Mouse (Mus musculus): ENCODE results near the gene Dbf4. TPM values are rescaled to one million over a fixed set of nuclear protein-coding genes. Genes with fewer than 3 reads are reported as not detected.
A peak's percentile ranks its signal among the peaks of the same experiment; 100 is the strongest.

The Dbf4 gene
- 1 to 10 TPM; 2.7 to 3.5 TPM for total RNA-seq (2021)
- long read RNA-seq, experiment 1, partial matches to known transcripts, result 0 of 2 reads
- long read RNA-seq, experiment 1, other reads (novel, unspliced or antisense), result 0 of 2 reads
- long read RNA-seq, experiment 2, result 0 reads

DNA sequence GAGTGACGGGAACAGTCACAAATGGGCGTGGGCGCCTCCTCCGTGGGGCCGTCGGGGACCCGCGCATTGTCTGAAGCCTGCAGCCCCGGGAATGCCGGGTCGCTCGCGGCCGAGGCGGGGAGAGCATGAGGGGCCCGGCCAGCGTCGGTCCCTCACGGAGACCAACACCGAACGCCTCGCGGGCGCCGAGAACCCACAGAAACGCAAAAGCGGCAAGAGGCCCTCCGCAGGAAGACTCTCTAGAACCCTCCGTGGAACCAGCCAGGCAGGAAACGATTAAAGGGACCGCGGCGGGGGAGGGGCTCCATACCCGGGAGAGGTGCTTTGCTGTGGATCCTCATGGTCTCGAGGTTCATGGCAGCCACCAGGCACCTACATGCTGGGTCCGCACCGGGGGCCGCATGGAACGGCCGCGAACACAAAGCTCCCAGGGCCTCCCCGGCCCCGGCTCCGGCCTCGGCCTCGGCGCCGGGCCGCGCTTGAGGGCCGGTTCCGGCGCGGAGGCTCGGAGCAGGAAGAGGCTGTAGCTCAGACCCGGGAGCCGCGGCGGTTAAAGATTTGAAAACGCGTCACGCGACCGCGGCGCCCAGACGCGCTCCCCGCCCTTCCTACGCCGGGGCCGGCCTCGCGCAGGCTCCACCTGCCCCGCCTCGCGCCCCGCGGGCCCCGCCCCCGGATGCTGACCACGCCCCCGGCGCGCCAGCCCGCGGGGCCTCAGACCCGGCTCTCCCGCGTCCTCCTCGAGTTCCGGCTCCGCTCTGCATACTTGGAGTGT lies at the start of gene Dbf4, which contains the start of gene Slc25a40:
Dbf4 (minus strand) TSS at position 560 of the 775 bp plus-strand sequence.
Slc25a40 (plus strand) TSS at position 694 of the 775 bp plus-strand sequence.
- DNase-seq (ENCODE audit: low spot score in 2 of 2), result peak; percentile 85 to 91
- intact Hi-C loops (cut with DNase I), result no loop called here

DNA sequence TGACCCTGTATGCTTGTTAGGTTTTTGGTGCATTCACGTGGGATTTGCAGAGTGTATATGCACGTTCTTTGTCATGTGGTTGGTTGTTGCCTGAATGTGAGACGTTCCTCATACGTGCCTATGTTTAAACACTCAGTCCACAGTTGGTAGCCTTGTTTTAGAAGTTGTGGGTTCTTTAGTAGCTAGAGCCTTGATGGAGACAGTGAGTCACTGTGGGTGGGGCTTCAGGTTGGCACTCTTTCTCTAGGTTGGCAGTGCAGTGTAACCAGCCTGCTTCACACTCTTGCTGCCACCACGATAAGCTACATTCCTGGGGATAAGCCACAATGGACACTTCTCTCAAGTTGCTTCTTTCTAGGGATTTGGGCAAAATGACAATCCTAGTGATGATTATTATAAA lies 34.0 kb upstream of the Dbf4 start:
- intact Hi-C loops (cut with DNase I), result no loop called here
- no peak for DNase-seq (ENCODE audit: low spot score in 2 of 2)

DNA sequence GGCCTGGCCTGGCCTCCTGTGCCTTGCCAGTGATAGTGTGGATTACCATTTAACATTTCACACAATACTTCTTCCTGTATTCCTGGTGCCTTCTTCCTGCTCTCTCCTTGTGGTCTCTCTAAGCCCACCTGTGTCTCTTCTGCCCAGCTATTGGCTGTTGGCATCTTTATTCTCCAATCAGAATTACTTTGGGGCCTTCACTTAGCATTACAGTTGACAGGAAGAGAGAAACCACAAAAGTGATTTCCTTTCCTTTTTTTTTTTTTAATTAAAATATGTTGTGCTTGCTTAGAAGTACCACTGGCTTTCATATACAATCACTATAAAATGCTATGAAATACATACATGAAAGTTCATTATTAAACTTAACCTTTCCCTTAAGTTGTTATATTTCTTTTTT lies 33.0 kb upstream of the Dbf4 start:
- intact Hi-C loops (cut with DNase I), result no loop called here
- DNase-seq (ENCODE audit: low spot score in 2 of 2), result no peak

DNA sequence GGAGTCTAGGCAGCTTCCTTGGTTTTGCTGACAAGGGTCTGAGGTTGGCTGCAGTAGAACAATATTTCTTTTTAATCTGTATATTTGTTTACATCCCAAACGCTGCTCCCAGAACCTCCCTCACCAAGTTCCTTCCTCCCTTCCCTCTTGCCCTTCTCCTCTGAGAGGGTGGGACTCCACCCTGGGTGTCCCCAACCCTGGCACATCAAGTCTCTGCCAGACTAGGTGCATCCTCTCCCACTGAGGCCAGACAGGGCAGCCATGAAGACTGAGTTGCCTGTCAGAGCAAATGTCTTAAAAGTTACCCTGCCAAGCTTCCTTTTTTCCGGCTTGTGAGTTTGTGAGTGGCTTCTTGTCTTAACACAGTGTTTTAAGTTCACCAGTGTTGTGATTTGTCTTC lies 16.6 kb upstream of the Dbf4 start:
- intact Hi-C loops (cut with DNase I), result no loop called here
- no peak for DNase-seq (ENCODE audit: low spot score in 2 of 2)

DNA sequence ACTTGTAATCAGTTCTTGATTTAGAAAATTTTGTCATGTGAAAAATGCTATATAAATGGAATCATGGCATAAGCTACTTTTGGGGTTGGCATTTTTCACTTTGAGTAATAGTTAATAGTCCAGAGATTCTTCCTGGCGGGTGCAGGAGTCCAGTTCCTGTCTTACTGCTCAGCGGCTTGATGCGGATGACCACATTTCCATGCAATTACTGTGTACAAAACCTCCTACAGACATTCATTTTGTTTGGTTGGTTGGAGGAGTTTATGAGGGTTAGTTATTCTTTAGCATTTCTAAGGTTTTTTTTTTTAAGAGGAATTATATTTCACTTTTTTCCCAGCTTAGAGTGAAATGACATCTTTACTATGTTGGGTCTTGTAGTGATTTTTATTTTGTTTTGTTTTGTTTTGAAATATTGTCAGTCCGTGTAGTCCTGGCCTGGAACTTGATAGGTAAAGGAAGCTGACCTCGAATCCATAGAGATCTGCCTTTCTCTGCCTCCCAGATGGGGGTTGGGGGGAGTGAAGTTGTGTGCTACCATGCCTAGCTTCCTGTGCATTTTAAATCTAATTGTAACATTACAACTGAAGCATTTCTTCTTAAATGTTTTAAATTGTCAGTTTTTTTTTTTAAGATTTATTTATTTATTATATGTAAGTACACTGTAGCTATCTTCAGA lies 15.1 kb upstream of the Dbf4 start:
- DNase-seq (ENCODE audit: low spot score in 2 of 2), result no peak
- intact Hi-C loops (cut with DNase I), result no loop called here

DNA sequence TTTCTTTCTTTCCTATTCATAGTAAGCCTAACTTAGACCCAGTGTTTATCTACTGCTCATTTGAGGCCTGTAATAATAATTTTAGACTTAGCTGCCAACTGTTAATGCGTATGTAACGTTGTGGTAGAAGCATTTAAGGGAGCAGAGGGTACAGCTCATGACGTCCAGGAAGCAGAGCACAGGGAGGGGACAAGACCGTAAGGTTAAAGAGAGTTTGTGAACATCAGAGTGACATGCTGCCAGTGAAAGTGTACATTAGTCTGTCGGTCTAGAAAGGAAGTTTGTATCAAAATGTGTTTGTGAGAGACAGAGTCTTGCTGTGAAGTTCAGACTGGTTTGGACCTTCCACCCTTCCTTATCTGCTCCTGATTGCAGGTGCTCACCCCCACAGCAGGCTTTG lies 3.4 kb upstream of the Dbf4 start:
- DNase-seq (ENCODE audit: low spot score in 2 of 2), result no peak
- intact Hi-C loops (cut with DNase I), result no loop called here

DNA sequence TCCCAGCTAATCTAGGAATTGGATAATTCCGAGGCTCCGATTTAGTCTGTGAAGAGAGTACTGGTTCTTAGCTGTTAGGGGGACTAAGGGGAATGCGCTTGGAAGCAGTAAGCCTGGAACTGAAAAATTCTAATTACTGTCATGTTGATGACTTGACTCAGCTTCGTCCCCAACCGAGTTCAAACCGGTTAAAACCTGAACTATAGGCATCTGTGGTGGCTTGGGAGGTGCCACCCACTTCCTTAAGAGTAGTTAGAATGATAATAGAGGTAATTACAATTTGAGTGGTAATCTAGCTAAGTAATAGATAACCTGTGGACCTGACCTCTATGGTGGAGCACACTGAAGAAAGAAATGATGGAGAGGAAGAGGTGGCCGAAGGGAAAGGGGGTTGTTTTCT lies 1.6 kb upstream of the Dbf4 start:
- intact Hi-C loops (cut with DNase I), result no loop called here
- DNase-seq (ENCODE audit: low spot score in 2 of 2), result no peak

DNA sequence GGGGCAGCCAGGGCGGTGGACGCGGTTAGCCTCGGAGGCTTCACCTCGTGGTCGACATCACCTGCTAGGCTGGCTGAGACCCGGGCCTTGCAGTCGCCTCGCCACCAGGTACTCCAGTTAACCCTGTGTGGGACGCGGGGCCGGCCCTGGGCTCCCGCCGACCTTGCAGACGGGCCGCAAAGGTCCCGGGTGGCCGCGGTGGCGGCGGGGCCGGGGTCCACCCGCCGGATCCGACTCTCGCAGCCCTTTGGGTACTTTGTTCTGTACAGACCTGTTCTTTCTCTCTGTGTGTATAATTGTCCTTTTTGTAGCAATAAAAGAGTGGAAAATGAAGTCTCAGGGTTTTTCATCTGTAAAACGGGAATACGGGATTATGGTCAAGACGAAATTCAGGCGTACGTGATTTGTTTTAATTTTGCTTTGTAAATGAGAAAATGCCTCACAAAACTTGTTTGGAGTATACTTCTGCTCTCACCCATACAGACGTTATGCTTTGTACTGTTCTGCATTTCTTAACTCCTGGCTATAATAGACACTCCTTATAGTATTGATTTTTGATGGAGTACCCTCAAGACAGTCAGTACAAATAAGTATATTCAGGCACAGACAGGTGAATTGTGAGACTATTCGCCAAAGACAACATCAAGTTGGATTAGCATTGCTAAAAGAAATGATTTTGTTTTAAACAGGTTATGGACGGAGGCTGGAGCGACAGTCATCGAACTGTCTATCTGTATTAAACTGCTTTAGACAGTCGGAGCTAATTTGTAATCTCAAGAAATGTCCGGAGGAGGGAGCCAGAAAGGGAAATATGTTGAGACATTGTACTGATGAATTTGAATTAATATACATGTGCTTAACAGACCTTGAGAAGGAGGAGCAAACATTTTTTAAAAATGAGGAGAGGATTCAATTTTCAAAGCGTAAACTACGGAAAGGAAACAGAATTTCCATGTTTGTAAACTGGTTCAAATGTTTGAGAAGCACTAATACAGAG lies 714 bp upstream of the Dbf4 start:
- DNase-seq (ENCODE audit: low spot score in 2 of 2), result no peak
- intact Hi-C loops (cut with DNase I), result no loop called here

DNA sequence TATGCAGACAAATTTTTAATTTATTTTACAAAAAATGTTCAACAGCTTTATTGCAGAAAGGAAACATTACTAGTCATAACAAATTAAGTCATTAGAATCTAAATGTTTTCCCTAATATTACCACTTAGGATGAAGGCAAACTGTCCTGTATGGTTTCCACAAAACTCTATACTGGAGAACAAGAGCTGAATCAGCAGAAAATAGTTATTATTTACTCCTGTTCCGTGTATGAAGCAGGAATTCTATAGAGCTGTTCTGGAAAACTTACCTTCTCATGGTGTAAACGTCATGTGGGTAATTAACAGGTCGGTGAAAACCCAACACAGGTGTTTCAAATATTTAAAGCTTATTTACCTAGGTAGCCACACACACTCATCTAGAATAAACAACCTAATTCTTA lies 1.1 kb downstream of the Dbf4 start:
- DNase-seq (ENCODE audit: low spot score in 2 of 2), result no peak
- intact Hi-C loops (cut with DNase I), result no loop called here

DNA sequence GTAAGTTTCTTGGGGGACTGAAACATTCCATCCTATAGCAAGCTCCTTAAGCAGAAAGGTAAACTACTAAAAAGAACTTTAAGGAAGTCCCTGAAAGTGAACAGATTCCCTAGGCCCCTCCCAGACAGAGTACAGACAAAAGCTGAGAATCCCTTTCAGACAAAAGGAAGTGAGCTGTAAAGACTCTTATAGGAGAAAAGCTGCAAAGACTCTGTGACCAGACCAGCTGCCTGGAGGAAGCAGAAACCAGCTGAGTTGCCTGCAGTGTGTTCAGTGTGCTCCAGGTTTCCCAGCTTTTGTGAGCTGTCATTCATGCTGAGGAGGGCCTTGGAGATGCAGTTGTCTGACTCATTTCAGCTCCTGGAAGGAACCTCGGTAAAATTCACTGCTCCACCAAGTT lies 5.1 kb downstream of the Dbf4 start:
- intact Hi-C loops (cut with DNase I), result no loop called here
- DNase-seq (ENCODE audit: low spot score in 2 of 2), result no peak

DNA sequence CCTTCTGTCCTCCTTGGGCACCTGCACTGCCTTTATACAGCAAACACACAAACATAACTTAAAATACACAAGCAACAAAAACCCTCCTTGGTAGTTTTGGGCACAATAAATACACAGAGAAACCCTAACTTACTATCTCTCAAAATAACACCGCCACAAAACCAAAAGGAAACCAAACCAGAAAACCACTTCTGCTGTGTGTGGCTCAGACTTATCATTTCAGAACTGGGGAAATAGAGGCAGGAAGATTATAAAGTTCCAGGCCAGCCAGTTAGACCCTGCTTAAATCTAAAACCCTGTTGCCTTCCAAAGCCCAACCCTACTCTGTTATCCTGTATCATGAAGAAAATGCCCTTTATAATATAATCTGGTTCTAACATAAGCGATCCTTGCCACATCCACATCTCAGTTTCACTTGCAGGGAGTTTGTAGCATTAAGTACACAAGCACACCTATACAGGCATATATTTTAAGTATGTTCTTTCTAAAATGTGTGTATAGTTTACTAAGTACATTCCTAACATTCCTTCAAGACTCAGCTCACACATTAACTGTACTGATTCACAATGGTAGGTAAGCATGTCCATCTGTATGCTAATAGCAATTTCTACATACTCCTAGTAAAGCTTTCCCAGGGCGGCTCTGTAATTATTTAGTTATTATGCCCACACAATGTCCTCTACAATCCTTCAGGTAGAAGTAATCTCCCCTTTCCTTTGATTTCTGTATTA lies 5.7 kb downstream of the Dbf4 start:
- intact Hi-C loops (cut with DNase I), result no loop called here
- DNase-seq (ENCODE audit: low spot score in 2 of 2), result no peak

DNA sequence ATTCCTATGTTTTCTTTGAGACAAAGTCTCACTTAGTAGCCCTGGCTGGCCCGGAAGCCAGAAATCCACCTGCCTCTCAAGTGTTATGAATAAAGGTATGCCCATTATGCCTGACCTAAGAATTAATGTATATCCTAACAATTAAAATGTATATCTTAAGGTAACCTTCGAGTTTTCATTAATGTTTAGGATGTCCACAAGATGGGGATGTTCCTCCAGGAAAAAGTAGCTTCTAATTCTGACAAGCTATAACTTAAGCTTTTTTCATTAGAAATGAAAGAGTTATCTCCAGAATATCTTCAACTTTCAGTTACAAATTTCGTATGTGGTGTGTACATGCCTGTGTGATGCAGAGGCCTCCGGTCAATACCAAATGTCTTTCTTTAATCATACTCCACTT lies 13.8 kb downstream of the Dbf4 start:
- DNase-seq (ENCODE audit: low spot score in 2 of 2), result no peak
- intact Hi-C loops (cut with DNase I), result no loop called here

DNA sequence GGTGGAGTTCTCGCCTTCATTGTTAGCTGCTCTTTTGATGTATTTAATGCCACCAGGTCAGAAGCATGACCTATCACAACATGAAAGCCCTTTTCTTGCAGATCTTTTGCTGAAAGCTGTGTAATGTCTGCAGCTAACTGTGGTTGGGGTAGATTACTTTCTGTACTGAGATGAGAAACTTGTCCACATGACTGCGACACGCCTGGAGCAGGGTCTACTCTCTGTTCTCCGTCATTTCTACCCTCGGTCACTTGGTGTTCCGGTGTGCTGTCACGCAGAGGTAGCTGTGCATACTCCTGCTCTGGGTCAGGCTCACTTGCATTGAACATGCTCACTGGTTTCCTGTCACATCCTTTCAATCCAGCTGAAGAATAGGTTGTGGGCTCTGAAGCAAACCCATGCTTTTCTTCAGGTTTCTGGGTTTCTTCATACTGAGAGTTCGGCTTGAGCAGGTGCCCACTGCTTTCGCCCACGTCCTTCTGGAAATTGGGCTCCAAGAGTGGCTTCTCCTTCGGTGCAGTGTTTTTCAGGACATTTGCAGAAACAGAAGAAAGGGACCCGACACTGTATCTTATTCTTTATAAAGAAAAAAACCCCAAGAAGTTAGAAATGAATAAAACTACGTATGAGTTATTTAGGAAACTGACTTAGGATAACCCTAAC lies 24.8 kb downstream of the Dbf4 start:
- peak in 1 of 2 experiments; percentile 8 for DNase-seq (ENCODE audit: low spot score in 2 of 2)
- intact Hi-C loops (cut with DNase I), result no loop called here

DNA sequence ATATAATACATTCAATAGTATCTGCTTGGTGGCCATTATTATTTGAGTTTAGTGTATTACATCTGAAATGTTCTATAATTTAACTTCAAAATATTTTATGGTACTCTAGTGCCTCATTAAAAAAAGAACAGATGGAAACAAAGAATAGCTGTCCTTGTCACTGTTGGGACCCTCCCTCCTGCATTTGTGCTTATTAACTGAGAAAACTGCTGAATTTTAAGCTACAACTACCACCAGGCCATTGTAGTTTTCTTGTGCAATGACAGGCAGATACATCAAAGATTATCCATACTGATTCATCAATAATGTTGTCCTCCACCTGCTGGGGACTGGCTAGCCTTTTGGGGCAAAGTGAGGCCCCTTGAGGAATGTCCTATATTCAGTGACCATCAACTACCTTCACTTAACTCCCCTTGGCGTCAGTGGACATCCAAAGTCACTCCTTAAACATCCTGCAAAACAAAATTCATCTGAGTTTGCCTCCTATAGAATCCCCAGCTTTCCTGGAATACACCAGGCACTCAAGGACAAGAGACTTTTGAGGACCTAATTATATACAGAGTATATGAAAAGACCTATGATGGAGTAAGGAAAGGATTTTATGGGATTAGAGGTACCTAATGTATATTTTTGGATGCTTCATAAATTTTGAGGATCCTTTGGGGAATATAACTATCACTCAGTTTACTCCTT lies 28.5 kb downstream of the Dbf4 start:
- intact Hi-C loops (cut with DNase I), result no loop called here
- no peak for DNase-seq (ENCODE audit: low spot score in 2 of 2)

DNA sequence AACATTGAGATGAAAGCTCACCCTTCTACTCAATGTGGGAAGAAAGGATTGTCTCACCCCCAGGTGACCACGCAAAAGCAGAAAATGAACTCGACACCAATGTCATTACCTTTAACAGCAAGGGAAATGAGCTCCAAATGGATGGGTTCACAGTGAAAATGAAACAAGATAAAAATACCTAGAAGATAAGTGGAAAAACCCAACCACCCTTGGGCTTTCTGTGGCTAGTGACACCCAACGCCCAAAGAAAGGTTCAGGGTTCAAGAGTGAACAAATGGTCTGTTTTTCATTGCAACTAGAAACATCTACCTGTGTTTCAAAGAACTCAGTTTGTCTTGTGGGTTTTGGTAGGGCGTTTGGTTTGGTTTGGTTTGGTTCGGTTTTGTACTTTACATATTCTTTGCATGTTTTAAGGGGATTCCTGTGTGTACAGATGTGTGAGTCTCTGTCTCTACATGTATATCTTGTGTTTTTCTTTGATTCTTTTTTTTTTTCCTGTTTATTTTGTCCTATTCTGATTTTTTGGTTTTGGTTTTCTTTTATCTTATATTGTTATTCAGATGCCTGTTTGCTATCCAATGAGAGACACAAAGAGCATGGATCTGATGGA lies 48.1 kb downstream of the Dbf4 start:
- intact Hi-C loops (cut with DNase I), result no loop called here
- no peak for DNase-seq (ENCODE audit: low spot score in 2 of 2)

DNA sequence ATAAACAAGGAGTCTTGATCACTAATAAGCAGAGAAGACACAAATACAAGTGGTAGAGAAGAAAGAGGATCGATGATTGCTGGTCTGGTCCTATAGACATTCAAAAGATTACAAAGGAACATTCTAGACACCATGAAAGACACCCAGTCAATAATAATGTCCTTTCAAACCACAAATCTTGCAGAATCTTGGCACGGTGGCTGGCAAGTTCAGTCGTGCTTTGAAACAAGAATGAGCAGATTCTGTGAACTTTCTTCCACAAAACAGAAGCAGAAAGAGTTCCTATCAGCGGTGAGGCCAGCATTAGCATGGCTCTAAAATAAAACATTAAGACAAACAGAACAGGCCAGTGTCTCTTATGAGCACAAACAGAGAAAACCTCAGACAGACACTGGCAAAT lies 49.1 kb downstream of the Dbf4 start:
- DNase-seq (ENCODE audit: low spot score in 2 of 2), result no peak
- intact Hi-C loops (cut with DNase I), result no loop called here

DNA sequence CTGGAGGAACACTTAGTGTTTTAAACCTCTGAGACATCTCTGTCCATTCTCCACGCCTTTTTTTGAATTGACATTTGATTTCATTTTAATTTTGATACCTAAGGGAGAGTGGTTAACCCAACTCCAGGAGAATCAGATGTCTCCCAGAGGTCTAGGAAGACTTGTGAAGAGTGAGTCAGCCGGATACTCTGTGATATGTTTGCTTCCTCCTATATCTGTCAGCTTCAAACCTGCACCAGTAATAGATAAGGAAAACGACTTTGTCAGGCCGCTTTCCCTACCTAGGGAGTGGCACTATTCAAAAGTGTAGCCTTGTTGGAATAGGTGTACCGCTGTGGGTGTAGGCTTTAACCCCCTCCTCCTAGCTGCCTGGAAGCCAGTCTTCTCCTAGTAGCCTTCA lies 53.7 kb downstream of the Dbf4 start:
- DNase-seq (ENCODE audit: low spot score in 2 of 2), result no peak
- intact Hi-C loops (cut with DNase I), result loop anchor here (10.0 kb wide), 1 partner anchor 204 kb away; no protein-coding TSS in a partner anchor

DNA sequence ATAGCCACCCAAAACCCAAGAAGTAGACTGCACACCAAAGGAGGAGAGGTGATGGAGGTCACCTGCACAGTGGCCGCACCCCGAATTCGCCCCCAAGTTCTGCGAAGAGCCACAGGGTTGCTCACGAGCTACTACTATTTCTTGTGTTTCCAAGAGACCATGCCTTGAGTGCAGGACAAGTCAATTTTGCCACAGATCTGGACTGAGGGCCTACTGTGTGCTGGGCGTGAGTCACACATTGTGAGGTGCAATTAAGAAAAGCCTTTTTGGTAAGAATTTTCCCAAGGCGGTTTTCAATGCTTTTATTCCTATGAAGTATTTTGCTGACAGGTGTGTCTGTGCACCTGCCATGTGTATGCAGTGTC lies 54.2 kb downstream of the Dbf4 start:
- DNase-seq (ENCODE audit: low spot score in 2 of 2), result no peak
- intact Hi-C loops (cut with DNase I), result loop anchor here (10.0 kb wide), 1 partner anchor 204 kb away; no protein-coding TSS in a partner anchor
